Mouse (Mus musculus) cerebellum, adult 8-10 months (tissue): ENCODE results near the gene Sohlh1.

Experiments used
- DNase-seq: peaks from one replicate; pipeline ENCODE4 v3.0.0; 2022

The Sohlh1 gene

DNA sequence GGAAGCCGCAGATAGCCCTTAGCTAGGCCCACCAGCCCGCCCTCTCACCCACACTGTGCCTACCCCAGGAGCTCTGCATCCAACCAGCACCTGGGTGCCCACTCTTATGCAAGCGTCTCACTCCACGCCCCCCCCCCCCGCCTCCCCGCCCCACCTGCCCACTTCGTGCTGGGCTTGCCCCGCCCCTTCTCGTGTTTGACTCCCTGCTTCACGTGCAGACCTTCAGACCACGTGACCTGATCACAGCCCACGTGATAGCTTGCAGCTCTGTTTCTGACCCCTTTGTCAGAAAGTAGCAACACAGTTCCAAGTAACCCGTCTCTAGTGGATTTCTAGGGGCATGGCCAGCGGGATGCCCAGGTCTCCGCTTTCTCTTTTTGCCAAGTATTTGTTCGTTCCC, at the start of gene Sohlh1:
Gene Sohlh1 (minus strand): TSS at position 23 of the 400 bp plus-strand sequence.
- no peak for DNase-seq

DNA sequence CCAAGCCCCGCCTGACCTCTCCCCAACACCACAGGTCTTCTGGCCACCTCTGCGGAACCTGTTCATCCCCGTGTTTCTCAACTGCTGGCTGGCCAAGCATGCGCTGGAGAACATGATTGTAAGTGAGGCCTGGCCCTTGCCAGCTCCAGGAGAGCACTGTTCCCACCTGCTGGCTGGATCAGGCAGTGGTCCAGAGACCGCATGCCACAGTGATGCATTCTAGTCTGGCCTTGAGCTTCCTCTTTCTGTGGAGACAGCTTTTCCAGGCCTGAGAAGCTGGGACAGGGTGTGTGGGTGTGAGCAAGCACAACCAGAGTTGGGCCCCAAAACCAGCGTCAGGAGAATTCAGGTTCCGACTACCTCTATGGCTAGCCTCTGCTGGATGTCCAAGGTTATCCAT, 45.4 kb upstream of the Sohlh1 start:
- DNase-seq, result peak; percentile 56

DNA sequence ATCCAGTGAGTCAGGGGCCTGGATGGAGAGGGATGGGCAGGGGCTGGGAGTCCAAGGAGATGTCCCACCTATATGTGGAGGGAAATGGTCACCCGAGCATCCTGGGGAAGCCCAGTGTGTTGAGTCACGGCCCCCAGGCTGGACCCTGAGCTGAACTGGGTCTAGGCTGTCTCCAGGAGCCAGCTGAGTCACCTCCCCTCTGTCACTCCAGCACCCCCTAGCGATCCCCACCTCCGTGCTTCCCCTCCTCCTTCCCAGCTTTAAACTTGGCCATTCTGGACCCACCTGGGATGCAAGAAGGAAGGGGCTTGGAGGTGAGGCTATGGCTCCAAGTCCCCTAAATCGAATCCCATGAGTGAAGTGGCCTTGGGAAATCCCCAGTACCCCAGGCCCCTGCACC, 41.1 kb upstream of the Sohlh1 start:
- no peak for DNase-seq

DNA sequence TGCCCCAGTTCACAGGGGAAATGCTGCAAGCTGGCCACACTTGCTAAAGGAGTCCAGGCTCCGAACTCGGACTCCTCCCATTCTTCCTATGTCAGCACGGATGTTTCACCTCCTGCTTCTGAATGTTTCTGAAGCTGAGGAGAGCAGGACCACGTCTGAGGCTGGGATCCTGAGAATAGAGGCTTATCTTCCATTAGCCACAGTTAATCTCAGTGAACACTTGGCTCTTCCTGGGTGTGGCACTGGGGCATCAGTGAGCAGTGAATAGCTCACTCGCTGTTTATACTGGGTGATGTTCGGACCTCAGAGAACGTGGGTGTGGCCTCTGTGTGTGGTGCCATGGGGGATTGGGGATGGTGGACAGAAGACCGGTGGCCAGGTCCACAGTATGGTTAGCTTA, 40.2 kb upstream of the Sohlh1 start:
- DNase-seq, result no peak

DNA sequence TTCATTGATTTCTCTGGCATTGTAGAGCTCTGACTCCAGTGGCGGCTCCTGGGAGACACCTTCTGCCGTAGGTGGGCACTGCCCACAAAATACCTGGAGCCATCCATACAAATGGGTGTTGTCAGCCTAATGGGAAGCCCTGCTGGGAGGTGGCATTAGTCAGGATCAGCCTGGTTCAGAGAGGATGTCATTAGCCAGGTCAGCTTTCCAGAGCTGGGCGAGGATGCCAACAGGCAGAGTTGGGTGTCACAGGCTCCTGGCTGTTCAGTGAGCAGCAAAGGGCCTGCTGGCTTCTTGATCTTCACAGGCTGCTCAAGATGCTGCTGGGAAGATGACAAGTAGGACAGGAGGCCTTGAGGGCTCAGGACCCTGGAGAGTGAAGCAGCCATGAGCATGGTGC, 37.7 kb upstream of the Sohlh1 start:
- DNase-seq, result no peak

DNA sequence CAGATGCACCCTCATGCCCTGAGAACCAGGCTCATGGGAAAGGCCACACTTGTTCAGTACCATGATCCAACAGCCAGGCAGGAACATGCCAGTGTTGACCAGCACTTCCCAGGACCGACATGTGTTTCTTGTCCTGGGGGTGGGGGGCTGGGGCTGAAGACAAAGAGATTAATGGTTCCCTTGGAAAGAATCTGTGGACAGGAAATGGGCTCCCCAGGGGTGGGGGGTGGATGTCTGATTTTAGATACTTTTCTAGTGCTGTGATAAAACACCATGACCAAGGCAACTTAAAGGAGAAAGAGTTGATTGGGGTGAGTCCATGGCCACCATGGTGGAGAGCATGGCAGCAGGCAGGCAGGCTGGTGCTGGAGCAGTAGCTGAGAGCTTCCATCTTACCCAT, 35.2 kb upstream of the Sohlh1 start:
- no peak for DNase-seq

DNA sequence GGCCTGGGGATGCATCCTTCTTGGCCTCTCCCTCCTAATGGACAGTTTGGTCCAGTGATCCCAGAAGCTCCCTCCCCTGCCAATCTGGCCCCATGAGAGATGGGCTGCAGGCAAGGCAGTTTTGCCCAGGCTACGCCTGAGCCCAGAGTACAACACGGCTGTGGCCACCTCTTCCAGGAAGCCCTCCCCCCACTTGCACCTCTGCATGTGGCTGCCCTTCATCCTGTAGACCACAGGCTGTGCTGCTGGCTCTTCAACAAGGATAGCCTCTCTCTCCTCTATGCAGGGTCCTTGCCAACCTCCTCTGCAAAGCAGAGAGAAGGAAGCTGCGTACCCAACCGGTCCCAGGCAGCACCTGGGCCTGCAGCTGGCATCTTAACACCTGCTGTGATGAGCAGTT, 32.0 kb upstream of the Sohlh1 start:
- peak; percentile 51 for DNase-seq

DNA sequence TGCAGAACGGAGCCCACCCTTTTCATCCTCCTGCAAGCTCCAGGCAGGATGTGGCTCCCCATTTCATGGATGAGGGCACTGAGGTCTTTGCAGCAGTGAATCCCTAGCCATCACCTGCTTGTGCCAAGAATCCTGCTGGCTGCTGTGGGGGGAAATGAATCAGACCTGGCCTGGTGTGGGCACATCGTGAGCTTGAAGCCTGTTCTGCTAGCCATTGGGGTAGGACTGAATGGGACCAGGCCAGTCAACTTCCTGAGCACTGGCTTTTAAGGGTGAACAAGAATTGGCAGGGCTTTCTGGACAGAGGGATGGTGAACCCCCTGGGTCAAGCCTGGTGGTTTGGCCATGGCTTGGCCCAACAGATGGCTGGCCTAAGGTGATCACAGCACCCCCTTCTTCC, 31.5 kb upstream of the Sohlh1 start:
- peak; percentile 72 for DNase-seq

DNA sequence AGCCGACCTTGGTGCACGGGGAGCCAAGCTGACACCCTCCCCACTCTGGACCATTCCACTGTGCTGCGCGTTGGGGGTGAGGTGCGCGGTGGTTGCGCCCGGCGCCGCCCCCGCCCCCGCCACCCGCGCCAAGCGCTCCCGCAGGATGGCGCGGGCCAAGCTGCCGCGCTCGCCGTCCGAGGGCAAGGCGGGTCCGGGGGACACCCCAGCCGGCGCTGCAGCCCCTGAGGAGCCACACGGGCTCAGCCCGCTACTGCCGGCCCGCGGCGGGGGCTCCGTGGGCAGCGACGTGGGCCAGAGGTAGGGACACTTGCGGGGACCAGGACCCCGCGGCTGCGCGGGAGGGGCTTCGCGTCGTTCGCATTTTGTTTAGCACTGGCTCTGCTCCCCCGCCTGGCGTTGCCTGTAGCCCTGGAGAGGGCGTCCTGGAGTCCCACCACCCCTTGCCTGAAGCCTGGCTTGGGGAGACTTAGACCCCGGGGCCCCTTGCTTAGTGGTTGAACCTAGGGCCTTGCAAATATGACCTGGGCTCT, 30.8 kb upstream of the Sohlh1 start:
- peak; percentile 82 for DNase-seq

DNA sequence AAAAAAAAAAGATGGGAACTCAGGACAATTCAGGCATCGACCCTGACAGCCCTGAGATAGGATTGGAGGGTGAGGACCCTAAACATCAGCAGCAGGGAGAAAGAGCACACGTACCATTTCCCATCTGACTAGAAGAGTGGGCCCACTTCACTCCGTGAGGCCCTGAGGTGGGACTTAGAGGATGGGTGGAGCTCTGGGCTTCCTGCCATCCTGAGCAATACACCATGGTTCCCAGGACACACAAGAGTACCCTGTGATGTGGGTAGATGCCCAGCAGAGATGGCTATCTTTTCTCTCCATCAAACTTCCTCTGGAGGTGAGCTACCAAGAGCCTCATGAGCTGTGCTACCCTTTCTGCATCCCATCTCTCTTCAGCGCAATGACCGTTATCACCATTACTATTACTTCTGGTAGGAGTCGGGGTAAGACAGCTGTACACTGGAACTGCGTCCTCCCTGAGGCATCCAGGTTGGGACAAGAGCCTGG, 30.2 kb upstream of the Sohlh1 start:
- no peak for DNase-seq

DNA sequence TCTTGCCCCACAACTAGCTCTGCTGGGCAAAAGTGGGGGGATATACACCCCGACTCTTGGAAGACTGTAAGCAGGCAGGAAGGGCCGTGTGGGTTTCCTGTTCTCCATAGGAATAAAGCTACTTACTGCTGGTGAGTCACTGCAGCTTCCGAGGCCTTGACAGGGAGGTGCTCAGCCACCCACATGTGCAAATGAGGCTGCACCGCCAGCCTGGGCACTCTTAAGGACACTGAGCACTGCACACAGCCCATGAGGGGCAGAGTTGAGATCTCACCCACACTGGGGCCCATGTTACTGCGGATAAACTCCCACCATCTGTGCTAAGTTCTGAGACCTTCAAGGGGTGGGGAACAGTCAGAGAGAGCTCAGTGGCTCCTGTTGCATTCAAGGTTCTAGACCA, 19.6 kb upstream of the Sohlh1 start:
- DNase-seq, result no peak

DNA sequence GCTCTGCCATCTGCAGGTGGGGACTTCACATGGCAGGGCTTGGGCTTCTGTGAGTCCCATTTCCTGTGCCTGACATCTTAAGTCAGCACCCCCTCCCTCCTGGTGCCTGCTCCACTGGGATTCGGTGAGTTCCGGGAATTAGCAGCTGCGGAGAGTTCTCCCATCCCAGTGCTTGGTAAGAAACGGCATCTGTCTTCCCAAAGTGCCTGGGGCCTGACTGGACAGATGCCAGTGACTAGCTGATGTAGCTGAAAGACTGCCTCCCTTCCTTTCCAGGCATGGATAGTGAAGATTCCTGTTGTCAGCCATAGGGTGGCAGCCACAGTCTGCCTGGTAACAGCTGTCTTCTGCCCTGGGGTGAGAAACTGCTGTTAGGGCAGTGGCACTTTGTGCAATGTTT, 18.4 kb upstream of the Sohlh1 start:
- DNase-seq, result peak; percentile 48

DNA sequence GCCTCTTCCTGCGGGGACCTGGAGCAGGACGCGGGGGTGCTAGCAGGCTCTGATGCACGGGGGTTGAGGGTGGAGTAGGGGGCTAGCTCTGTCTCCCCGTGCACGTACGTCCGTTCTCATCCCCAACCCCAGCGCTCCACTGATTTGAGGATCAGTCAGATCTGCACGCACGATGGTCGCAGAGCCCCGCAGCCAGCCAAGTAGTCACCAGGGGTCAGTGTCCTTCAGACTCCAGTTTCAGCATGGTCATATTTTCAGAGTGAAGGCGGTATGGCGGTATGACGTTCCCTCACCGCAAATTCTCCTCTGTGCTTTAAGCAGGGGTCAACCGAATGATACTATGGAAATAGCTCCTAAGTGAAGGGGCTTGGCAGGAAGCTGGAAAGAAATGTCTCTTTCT, 17.2 kb upstream of the Sohlh1 start:
- no peak for DNase-seq

DNA sequence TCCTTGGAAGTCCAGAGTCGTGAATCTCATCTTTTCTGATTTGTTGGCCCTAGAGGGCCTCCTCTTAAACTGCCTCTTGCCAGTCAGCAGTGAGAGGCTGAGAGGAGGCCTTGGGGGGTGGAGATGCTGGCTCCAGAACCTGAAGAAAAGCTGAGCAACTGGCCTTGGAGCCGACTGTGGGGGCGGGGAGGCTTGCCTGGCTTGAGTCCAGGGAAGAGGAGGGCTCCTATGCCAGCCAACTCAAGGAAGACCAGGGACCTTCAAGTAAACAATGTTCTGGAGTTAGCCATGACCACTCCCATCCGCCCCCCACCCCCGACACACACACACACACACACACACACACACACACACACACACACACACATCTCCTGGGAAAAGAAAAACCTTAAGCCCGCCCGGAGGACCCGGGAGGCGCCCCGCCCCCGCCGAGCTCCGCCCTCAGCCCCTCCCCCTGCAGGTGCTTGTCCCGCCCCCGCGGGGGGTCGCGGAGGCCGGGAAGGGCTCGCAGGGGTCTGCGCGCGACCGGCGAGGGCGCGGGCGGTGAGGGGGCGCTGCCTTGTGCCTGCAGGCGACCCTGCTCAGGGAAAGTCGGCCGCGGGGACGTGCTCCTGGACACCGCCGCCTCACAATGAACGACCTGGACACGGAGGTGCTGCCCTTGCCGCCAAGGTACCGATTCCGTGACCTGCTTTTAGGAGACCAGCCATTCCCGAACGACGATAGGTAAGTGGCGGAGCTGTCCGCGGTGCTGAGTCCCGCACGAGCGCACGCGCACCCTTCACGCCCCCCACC, 16.5 kb upstream of the Sohlh1 start, which contains the start of gene Kcnt1:
Gene Kcnt1 (plus strand): TSS at position 398 of the 795 bp plus-strand sequence.
- peak; percentile 61 for DNase-seq

DNA sequence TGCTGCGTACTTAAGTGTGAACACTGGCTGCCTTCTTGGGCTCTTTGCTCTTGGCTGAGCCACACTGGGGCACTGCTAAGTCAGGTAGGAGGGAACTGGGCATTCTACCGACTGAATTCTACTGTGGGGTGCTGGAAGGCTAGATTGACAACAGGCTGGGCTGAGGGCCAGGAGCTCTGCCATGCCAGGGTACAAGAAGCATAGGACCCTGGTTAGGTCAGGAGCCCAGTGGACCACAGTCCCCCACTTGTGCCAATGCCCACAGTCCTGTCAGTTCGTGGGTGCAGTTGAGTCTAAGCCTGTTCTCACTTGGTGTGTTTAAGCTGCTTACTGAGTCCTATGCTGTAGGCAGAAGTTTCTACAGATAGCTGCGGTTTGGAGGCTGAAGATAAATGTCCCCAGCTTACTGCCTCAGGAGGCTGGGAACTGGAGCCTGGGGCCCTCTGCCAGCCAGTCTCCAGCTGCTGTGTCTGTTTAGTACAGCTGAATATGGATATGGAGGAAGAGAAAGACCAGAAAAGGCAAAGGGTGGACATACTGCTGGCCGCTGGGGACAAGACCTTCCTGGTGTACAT, 15.7 kb upstream of the Sohlh1 start:
- no peak for DNase-seq

DNA sequence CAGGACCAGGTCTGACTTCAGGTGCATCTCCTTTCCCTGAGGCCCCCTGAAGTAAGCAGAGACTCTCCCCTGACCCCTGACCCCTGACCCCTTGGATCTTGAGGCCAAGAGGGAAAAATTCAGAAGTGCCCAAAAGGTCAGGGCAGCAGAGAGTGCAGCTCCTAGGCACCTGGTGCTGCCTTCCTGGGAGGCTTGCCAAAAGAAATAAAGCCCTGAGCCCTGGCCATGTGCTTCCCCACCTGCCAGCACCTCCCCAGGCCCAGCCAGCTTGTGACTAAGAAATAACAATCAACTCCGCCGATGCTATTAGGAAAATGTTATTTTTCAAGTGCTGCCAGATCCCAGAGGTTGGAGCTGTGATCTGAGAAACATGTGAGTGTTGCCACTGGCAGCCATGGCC, 15.0 kb upstream of the Sohlh1 start:
- DNase-seq, result no peak

DNA sequence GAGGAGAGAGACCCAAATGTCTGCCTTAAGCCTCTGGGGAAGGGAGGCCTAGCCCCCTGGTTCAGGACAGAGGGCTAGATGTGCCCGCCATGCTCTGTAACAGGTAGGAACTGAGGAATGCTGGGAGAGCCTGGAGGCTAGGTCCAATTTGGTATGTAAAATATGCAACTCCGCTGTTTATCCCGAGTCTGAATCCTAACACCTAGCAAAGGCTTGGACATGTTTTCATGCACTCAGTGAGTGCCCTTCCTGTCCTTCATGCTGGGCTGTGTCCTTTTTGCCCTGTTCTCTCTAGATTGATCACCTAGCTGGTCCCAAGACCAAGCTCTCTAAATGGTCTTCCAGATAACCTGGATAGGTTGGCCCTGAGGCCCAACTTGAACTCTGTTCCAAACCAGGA, 12.8 kb upstream of the Sohlh1 start:
- DNase-seq, result no peak

DNA sequence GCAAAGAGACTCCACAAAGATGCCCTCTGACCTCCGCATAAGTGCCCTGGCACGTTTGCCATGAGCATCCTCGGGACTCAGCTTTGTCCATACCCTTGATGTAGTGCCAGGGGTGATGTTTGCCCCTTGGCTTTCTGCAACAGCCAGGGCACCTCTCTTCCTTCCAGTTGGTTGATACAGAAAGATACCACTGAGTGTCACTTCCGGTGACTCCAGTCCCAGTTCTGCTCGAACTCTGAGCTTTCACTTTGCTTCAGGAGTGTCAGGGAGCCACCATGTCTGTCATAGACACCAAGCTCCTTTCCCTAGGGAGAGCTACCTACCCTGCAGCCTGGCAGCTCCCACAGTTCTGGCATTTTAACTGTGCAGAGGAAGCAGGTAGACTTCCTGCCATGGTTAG, 7.0 kb upstream of the Sohlh1 start:
- no peak for DNase-seq

DNA sequence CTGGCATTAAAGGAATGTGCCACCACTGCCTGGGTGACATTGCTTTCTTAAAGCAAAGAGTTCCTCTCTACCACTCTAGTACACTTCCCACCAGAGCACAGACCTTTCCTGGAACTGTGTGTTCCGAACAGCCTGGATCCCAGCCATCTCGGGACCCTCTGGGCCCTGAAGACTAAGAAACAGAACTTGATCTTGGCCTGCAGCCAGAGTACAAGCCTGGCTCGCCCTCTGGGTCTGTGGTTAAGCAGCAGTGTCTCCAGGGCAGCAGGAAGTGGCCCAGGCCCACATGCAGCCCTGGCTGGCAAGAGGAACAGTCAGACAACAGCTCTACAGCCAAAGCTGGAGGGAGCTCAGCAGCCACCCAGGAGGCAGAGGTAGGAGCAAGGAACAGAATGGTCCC, 5.6 kb upstream of the Sohlh1 start:
- no peak for DNase-seq

DNA sequence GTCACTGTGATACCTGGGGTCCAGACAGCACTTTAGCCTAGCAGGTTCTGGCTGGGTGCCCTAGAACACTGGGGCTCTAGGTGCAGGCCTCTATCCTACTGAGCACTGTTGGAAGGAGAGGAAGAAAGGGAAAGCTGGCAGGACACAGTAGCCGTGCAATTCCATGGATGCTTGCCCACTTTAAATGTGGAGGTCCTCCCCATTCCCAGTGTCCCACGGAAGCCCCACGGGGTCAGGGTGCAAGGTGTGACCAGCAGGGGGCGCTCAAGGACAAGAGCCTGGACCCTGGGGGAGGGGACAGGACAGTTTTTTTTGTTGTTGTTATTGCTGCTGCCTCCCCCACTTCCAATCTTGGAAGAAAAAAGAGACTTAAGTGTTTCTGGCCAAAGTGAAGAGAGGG, 3.3 kb upstream of the Sohlh1 start:
- DNase-seq, result peak; percentile 76

DNA sequence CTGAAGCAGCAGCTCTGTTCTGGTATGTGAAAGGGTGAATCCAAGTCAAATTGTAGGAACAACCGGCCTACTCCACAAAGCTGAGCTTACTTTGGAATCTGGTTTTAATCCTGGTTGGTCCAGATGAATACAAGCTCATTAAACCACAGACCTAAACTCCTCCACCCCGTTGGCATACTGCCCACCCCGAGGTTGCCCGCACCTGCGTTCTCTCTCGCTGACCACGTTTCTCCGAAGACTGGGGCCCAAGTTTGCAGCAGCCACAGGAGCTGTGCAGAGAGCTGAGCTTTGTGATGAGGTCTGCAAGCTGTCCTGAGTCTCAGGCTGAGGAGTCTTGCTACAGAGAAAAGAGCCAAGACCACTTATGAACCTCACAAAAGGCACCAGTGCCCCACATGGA, 532 bp downstream of the Sohlh1 start:
- no peak for DNase-seq

DNA sequence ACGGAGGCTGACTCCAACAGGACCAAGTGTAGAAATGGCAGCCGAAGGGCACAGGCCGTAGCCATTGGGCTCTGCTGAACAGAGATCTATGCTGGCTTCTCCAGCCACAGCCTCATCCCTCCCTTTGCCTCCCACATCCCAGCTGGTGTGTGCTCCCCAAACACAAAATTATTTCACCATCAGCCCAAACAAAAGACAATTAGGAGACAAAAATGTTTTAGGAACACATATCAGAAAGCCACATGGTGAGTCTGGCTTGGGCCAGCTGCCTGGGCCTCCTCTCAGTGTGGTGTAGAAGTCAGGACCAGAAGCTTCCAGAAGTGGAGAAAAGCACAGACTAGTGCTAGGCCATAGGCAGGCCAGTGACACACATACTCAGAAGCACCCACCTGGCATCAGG, 3.0 kb downstream of the Sohlh1 start:
- DNase-seq, result no peak

DNA sequence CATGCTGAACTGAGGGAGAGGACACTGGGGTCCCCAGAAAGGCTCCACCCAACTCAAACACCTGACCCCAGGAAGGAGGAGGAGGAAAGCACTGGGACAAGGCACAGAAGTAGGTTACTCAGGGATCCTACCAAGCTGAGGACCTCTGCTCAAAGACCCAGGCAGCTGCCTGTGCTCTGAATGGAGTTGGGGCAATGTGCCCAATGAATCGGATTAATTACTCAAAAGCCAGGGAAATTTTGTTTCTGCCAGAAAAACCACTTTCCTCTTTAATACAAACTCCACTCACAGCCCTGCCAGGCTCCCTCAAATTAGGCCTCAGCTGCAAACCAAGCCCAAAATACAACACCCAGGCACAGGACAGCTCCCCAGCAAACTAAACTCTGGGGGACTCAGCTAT, 4.3 kb downstream of the Sohlh1 start:
- no peak for DNase-seq

DNA sequence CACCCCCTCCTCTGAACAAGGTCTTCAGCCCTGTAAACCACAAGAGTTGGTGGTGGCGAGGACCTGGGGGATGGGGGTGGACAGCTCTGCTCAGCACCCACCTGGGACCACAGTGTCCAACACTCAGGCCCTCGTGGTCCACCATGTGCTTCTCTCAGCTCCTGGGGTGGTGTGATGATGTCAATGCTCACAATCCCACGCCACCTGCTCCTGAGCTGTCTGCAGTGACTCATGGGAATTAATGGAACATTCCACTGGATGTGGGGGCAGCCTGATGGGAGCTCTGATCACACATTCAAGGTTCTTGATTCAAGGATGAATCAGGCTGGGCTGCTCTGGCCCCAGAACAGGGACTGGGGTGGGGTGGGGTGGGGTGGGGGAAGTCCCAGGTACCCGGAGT, 4.9 kb downstream of the Sohlh1 start:
- no peak for DNase-seq

DNA sequence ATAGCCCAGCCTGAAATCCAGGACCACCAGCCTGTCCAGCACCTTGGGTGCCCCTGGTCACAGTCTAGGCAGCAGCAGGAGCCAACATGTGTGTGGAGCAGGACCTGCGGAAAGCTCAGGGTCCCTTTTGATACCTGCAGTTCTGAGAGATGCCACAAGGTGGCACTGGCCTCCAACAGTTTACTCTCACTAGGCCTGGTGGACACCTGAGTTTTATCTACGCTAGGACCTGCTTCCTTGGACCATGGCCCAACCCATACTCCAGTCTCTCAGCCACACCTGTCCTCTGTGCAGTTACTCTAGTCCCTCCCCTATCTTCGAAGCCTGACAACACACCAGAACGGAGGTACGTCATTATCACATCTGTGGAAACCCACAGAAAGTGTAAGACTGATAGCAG, 10.8 kb downstream of the Sohlh1 start:
- DNase-seq, result peak; percentile 86
